Mouse (Mus musculus) heart, postnatal 4 days (tissue): ENCODE results near the gene Cbx5. TPM values are rescaled to one million over a fixed set of nuclear protein-coding genes. Genes with fewer than 3 reads are reported as not detected.
"Not testable (repeated sequence)": the region's sequence is repeated elsewhere in the genome, so short reads cannot be mapped to it uniquely, and the experiment has no call there.

Source experiments
- DNase-seq: peaks from one replicate; pipeline ENCODE4 v3.0.0; 2021
- total RNA-seq, 2 experiments: library from RNA; stranded (reverse); gene quantifications; 2 replicates each; pipeline ENCODE4 v1.2.3; 2021

Cbx5 gene
- total RNA-seq, 2 experiments from 2014 or later: 146 TPM

DNA sequence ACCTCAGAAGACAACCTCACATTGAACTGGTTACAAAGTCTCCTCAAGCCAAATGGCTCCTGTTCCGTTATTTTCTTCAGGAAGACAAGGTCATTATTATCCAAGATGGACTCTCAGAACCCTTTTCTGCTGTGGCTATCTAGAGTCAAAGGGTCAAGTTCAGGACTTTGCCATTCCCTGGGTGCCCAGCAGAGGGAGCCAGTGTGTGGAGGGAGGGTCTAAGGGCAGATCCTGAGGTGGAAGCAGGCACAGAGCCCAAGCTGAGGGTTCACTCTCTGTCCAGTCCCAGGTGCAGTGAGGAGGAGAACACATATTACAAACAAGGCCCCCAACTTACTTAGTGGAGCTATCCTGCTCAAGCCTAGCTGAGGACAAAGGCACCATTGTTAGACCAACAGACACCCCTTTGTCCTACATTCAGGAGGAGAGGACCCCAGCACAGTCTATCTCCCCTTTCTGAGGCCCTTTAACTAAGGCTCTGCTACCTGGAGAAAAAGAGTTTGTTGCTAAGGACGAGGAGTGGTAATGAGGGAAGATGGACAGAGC is 10.7 kb upstream of the Cbx5 start:
- peak; percentile 84 for DNase-seq

DNA sequence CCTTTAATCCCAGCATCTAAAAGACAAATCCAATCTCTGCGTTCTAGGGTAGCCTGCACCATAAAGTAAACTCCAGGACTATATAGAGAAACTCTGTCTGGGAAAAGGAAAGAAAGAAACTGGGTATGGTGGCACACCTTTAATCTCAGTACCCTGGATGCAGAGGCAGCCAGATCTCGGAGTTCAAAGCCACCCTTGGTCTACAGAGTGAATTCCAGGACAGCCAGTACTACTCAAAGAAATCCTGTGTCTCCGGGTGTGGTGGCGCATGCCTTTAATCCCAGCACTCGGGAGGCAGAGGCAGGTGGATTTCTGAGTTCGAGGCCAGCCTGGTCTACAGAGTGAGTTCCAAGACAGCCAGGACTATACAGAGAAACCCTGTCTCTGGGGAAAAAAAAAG is 9.9 kb upstream of the Cbx5 start:
- DNase-seq: not testable (repeated sequence)

DNA sequence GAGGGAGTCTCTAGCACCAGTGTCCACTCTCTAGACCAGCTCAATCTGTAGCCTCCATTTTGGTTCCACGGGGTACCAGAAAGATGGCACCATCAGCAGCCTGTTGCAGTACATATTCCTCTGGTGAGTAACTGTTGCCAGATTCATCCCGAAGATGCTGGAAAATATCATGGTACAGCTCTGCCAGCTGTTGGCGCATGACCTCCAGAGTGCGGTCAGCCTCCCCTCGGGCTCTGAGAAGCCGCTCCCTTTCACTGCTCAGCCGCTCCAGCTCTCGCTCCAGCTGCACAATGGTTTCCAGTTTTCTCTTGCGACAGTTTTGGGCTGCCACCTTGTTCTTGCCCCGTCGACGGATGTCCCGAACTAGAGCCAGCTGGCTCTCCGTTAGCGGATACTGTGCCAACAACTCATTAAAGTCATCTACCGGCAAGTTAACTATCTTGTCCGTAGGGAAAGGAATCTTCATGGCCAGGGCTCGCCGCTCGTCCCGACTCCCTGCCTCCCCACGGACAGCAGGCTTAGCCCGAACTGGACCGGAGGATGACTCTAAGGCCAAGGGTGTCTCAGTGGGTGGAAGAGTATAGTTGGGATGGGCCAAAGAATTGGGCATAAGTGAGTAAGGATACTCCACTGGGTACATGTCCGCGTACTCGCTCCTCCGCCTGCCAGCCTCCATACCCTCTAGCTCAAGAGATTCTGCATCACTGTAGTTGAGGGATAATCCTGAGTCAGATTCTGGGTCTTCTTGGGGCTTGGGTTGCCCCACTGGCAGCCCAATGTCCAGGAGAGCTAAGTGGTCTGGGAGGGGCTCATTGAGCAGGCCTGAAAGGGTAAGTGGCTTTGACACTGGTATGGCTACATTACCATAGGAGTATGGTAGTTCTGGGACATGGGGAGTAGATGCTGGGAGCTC is 9.0 kb upstream of the Cbx5 start:
- no peak for DNase-seq

DNA sequence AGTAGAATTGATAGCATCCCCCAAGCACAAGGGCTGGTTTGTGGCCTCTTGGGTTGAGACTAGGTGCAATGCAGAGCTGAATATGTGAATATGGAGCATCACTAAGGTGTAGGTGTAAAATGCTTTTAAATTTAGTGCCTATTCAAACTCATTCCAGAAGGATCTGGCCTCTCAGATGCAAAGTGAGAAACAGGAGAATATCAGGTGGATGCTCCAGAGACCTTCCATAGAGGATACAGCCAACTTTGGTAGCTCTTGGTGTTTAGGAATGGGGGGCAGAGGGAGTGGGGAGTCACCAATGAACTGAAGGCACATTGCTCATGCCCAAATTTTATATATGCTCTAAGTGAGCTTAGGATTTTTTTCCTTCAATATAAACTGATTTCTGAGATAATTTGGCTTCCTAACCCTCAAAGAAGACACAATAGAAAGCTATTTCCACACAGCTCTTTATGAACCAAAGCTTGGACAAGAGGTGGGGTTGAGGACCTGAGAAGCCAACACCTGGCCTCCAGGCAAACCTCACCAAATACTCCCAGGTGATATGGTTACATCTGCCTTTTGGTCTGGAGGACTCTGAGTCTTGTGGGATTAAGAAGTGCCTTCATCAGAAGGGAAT is 8.3 kb upstream of the Cbx5 start:
- no peak for DNase-seq

DNA sequence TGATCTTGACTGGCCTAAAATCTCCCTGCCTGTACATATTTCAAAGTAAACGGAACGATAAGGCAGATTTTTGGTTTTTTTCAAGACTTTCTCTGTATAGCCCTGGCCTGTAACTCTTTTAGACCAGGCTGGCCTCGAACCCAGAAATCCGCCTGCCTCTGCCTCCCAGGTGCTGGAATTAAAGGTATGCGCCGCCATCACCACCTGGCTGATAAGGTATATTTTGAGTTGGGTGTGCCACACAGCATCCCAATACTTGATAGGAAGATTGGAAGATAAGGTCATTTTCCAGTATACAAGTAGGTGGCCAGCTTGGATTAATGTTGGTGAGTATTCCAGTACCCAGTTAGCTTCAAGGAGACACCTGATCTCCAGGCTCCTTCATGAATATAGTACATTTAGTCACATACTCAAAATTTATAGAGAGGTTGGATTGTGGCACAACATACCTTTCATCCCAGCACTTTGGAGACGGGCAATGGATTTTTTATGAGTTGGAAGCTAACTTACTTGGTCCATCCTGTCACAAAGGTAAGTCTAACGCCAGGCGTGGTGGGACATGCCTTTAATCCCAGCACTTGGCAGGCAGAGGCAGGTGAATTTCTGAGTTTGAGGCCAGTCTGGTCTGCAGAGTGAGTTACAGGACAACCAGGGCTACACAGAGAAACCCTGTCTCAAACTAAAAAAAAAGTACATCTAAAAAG is 7.6 kb upstream of the Cbx5 start:
- no peak for DNase-seq

DNA sequence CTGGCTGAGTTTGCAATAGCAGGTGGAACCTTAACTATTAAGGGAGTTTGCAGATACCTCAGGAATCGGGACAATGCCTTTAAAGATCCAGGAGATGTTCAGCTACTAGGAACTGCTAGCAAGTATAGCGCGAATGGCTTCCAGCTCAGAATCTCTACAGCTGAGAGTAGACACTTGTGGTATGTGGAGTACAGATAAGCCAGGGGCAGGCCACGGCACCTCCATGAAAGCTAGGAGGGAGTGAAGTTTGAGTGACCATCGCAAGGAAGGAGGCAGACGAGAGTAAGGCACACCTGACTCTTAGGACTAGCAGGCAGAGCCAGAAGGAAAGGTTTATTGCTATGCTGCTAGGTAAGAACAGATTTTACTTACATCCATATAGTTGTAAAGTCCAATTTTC is 6.0 kb upstream of the Cbx5 start:
- no peak for DNase-seq

DNA sequence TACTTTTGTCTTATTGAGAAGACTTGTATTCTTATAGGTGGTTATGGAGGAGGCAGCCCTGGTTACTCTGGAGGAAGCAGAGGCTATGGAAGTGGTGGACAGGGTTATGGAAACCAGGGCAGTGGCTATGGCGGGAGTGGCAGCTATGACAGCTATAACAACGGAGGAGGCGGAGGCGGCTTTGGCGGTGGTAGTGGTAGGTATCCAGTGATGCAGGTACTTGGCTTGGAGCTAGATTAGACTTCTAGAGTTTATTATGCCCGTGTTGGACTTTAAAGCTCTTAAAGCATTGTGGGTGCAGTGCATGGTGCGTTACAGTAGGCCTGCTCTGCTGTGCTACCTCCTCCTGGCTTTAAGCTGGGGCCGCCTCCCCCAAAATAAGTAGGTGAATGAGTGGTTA is 3.3 kb upstream of the Cbx5 start:
- no peak for DNase-seq

DNA sequence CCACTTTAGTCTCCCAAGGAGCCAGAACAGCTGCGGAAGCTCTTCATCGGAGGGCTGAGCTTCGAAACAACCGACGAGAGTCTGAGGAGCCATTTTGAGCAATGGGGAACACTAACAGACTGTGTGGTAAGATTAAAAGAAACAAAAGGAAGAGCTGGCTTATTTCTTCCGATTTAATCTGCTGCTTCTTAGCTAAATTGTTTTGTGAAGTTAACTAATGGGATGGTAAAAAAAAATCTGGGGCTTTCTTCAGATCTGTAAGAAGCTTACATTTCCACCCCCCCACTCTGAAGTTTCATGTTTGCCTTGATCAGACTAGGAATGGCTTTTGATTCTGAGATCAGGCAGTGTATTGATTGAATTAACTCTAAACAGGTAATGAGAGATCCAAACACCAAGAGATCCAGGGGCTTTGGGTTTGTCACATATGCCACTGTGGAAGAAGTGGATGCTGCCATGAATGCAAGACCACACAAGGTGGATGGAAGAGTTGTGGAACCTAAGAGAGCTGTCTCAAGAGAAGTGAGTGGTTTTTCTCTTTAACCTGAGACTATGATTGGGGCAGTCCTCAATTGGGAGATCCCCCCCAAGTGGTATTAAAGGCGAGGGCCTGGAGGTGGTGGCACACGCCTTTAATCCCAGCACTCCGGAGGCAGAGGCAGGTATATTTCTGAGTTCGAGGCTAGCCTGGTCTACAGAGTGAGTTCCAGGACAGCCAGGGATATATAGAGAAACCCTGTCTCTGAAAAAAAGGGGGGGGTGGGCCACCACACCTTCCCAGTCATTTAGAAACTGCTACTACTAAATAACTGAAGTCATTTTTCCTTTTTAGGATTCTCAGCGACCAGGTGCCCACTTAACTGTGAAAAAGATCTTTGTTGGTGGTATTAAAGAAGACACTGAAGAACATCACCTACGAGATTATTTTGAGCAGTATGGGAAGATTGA is 1.7 kb upstream of the Cbx5 start:
- DNase-seq: not testable (repeated sequence)

DNA sequence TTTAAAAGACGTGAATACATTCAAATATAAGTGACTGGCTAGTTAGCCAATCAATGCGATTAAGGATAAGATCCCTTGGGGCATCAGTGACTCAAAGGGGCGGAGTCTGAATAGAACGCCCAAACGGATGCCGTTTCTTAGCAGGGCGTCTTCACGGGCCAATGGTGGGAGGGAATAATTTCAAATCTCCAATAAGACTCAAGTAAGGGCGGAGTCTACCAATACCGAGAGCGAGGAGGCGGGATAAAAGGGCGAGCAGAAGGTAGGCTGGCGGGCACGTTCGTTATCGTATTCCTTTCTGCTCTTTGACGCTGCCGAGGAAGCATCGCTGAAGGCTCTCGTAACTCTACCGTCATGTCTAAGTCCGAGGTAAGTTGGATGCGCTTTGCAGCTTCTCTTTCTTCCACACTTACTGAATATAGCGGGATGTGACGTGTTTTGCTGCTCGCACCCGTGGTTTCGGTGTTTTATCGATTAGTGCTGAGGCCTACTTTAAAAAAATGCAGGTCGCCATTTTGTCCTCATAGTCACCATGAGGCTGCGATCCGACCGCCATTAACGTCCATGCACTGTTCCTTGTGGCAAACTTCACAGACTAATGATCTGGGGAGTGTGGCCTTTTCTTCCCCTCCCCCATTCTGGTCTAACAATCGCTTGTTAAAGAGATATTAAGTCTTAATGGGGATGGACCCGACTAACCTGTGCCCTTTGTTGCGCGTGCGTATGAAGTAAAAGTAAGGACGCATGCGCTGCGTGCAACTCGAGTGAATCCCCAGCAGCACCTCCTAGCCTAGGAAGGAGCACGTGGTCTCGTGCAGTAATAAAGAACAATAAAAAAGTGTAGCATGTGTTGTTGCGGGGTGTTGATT is 778 bp upstream of the Cbx5 start, which contains the start of gene Hnrnpa1:
Hnrnpa1 (plus strand) TSS at position 273 of the 869 bp plus-strand sequence.
- peak; percentile 93 for DNase-seq

DNA sequence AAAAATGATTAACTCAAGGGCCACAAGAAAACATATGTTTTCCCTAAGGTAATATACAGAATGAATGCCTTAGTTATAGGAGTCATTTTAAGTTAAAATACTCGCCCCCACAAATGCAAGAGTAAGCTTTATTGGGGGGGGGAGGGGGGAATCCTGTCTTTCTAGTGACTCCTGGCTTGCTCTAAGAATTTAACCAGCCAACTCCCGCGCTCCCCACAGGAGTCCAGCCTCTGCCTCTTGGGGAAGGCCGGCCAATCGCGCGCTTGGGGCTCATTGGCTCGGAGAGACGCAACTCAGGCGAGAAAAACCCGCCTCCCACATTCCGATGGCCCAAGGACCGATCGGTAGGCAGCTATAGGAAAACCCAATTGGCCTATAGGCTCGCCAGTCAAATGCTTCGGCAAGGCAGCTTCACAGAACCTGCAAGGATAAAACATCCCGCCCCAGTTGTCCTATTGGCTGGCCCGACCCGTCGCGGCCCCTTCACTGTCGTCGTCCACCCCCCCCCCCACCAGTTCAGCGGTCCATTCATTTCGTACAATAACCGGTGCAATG is 409 bp downstream of the Cbx5 start:
- peak; percentile 96 for DNase-seq

DNA sequence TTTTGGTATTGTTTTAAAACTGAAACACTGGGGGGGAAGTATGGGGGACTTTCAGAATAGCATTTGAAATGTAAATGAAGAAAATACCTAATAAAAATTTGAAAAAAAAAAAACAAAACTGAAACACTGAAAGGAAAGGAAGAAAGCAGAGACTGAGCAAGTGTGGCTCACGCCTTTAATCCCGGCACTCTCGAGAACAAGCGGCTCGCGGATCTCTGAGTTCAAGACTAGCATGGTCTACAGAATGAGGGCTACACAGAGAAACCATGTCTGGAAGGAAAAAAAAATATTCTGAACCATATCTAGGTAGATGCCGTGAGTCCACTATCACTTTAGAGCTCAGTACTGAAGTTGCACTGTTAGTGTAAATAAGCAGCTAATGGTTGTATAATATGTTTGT is 2.3 kb downstream of the Cbx5 start:
- no peak for DNase-seq

DNA sequence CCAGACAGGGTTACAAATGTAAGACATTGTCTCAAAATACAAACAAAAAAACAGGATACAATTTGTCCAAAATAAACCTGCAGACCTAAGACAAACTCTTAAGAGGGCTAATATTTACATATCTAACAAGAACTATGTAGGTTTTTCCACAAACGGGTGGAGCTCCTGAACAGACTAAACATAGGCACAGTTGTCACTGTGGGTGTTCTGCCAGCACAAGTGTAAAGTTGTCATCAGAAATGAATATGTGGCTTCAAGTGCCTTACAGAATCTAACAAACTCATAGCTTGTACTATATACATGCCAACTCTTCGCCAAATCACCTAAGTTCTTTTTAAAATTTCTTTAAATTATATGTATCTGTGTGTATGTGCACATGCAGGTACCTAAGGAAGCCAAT is 6.5 kb downstream of the Cbx5 start:
- DNase-seq: no peak

DNA sequence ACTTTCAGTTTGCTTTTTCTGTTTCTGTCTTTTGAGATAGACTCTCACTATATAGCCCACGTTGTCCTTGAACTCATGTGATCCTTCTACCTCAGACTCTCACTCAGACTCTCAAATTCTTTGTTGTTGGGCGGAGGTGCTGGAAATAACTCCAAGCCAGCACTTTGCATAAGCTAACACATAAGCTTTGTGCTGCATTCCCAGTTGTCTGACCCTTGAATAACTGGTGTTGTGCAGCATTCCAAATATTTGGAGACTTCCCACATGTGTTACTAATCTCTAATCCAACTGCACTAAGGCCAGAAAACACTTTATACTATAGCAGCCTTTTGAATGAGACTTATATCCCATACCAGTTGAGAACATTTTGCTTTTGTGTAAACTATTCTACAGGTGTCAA is 10.7 kb downstream of the Cbx5 start:
- no peak for DNase-seq

DNA sequence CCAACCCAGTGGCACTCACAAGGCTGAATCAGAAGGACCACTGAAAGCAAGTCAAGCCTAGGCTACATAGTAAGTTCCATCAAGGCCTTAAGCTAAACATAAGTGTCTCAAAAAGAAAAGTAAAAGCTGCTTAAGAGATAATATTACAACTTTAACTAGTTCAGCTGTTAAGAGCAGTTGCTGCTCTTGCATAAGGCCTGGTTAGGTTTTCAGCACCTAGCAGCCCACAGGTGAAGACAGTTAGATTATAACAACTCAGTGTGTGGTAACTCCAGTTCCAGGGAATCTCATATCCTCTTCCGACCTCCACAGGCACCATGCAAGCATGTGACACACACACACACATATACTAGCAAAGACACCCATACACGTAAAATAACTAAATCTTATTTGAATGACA is 12.0 kb downstream of the Cbx5 start:
- DNase-seq: no peak

DNA sequence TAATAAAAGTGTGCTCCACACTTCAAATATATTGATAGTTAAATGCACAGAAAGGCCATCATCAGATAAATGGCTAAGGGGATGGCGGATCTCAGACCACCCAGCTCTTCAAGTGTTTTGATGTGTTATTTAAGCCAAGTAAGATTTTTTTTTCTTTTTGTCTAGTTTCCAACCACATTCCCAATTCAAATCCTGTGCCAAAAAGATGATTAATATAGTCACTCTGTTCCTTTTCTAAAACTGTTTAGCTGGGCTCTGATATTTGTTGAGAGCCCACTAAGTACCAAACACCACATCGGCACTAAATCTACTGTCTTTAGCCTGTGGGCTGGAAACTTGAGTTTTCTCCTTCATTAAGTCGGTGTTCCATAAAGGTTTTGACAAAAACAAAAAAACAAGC is 12.6 kb downstream of the Cbx5 start:
- no peak for DNase-seq

DNA sequence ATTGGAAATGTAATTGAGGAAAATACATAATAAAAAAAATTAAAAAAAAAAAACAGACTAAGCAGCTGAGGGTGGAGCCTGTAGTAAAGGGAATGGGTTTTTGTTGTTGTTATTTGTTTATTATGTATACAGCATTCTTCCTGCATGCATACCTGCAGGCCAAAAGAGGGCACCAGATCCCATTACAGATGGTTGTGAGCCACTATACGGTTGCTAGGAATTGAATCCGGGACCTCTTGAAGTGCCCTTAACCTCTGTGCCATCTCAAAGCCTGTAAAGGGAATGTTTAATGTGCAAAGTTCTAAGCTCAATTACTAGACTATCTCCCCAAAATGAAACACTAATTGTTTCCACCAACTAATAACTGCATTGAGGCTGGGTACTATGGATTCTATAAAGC is 15.5 kb downstream of the Cbx5 start:
- DNase-seq: no peak

DNA sequence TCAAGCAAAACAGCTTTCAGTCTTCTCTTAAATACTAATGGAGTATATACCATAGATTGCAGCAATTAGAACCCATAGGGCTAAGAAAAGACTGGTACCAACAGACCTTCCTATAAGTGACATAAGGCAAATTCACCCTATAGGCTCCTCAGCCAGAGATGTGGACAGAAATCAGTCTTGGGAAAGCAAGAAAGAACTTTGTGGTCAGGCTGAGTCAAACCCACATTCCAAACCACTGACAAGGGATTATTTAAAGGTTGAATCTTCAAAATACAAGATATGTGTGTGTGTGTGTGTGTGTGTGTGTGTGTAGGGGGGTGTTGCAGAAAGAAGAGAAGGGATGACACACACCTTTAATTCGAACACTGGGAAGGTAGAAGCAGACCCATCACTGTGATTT is 18.2 kb downstream of the Cbx5 start:
- DNase-seq: no peak

DNA sequence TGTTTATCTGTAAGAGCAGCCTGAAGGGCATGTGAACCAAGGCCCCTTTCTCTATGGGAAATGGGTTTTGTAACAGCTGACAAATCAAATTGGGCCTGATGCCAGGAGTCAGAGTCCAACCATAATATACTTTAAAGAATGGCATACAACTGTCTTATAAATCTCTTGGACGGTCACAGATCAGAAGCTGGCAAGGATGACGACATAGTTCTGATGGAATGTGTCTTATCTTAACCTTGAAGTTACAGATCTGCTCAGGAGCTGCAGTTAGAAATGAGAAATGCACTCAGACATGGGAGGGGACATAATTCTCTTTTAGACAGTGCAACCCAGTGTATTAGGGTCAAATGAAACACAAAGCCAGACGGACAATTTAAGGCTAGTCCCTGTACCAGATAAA is 18.8 kb downstream of the Cbx5 start:
- no peak for DNase-seq

DNA sequence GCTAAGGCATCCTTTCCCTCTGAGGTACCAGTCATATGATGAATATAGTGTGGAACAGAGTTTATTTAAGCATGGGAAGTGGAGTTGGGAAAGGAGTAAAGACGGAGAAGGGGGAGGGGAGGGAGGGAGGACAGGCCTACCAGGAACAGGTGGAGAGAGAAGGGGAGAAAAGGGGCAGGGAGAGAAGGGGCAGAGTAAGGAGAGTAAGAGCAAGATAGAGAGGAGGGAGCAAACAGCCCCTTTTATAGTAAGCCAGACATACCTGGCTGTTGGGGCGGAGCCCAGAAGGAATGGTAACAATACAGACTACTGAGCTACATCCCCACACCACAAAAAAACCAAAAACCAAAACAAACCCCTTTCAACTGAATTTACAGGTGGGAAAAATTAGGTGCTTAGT is 23.6 kb downstream of the Cbx5 start:
- DNase-seq: no peak
